Mouse (Mus musculus): ENCODE results near the gene Nos3. TPM values are rescaled to one million over a fixed set of nuclear protein-coding genes. Genes with fewer than 3 reads are reported as not detected.
A peak's percentile ranks its signal among the peaks of the same experiment; 100 is the strongest.

Nos3 gene
- polyA plus RNA-seq, 1 experiment from 2014 or later = 7.0 TPM

GRCm38 (mm10) chr5:24364061-24364460 is 549 bp upstream of the Nos3 start:
- Histone ChIP-seq H3K4me1 (ENCODE audit: control insufficient read depth, insufficient read depth, low read length) (no peaks in the 10 kb centered on the region), H3K27me3 (replicated peaks; ENCODE audit: control insufficient read depth, insufficient read depth, low read length) (no peaks in the 10 kb centered on the region), H3K4me3 (ENCODE audit: low read length) (no peak overlapping the region), H3K36me3 (ENCODE audit: control insufficient read depth, insufficient read depth, low read length) (no peaks in the 10 kb centered on the region), H3K27ac (ENCODE audit: low read length) (no peak overlapping the region), H3K4me2 (ENCODE audit: low read depth, low read length) (no peak overlapping the region), H3K9me3 (ENCODE audit: control insufficient read depth, low read length) (no peaks in the 10 kb centered on the region), H3K9ac (ENCODE audit: low read depth, low read length) (no peak overlapping the region)
- WGBS = 65% methylated on average over 3 of the region's 3 CpGs
- no peak for ATAC-seq

- Histone ChIP-seq H3K9me3 (ENCODE audit: control insufficient read depth, low read length) (no peaks in the 10 kb centered on the region), H3K27ac (ENCODE audit: low read length) (no peak overlapping the region), H3K4me3 (ENCODE audit: low read length) (peak overlapping the region; percentile 20), H3K36me3 (ENCODE audit: control insufficient read depth, insufficient read depth, low read length) (no peaks in the 10 kb centered on the region), H3K4me1 (ENCODE audit: control insufficient read depth, insufficient read depth, low read length) (no peaks in the 10 kb centered on the region), H3K4me2 (ENCODE audit: low read depth, low read length) (no peak overlapping the region), H3K9ac (ENCODE audit: low read depth, low read length) (peak overlapping the region; percentile 21; the same call in 1 of the 2 replicates), H3K27me3 (replicated peaks; ENCODE audit: control insufficient read depth, insufficient read depth, low read length) (no peaks in the 10 kb centered on the region)
- 85% methylated on average over 10 of the region's 10 CpGs for WGBS
- ATAC-seq = no peak
These were observed 353 bp downstream of the Nos3 start for GRCm38 (mm10) chr5:24364963-24365362.

DNA sequence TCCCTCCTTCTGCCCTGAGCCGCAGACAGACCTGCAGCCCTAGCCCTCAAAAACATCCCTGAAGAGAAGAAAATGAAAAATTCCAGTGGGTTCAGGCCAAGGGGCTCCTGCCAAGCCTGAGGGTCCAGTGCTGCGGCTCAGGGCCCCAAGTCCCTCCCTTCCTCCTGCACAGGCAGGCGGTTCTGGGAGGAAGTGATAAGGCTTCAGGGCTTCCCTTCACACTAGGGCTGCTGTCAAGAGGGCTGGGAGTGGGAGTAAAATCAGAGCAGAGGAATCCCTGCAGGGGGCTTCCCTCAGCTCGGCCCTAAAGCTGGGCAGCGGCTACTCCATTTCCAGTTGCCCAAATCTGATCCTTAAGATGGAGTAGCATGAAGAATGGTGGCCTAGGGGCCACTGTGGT is 918 bp downstream of the Nos3 start:
- Histone ChIP-seq H3K27ac (ENCODE audit: low read length) (no peak overlapping the region), H3K4me3 (ENCODE audit: low read length) (no peak overlapping the region), H3K9ac (ENCODE audit: low read depth, low read length) (0 out of 2 replicates have a peak overlapping the region, but pooled peaks have one; percentile 21), H3K36me3 (ENCODE audit: control insufficient read depth, insufficient read depth, low read length) (no peaks in the 10 kb centered on the region), H3K27me3 (replicated peaks; ENCODE audit: control insufficient read depth, insufficient read depth, low read length) (no peaks in the 10 kb centered on the region), H3K9me3 (ENCODE audit: control insufficient read depth, low read length) (no peaks in the 10 kb centered on the region), H3K4me2 (ENCODE audit: low read depth, low read length) (peak overlapping the region; percentile 10; the same call in 1 of the 2 replicates), H3K4me1 (ENCODE audit: control insufficient read depth, insufficient read depth, low read length) (no peaks in the 10 kb centered on the region)
- ATAC-seq = no peak
- WGBS = 33% methylated on average over 5 of the region's 5 CpGs

DNA sequence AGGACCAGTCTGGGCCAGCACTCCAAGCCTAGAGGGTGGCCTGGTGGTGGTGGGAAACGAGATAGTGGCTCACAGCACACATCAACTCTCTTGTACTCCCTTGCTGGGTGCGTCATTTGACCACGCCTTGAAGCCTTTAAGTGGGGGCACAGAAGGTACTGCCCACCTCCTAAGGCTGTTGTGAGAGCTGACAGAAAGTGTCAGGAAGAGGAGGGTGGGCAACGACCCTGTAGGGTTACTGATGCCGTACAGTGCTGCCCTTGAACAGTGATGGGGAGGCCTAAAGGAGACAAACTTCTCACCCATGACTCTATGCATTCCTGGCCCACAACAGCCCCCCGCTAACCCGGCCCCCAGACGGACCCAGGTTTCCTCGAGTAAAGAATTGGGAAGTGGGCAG is 1.8 kb downstream of the Nos3 start:
- Histone ChIP-seq H3K27ac (ENCODE audit: low read length) (no peak overlapping the region), H3K27me3 (replicated peaks; ENCODE audit: control insufficient read depth, insufficient read depth, low read length) (no peaks in the 10 kb centered on the region), H3K4me3 (ENCODE audit: low read length) (no peak overlapping the region), H3K9me3 (ENCODE audit: control insufficient read depth, low read length) (no peaks in the 10 kb centered on the region), H3K4me2 (ENCODE audit: low read depth, low read length) (no peak overlapping the region), H3K9ac (ENCODE audit: low read depth, low read length) (no peak overlapping the region), H3K4me1 (ENCODE audit: control insufficient read depth, insufficient read depth, low read length) (no peaks in the 10 kb centered on the region), H3K36me3 (ENCODE audit: control insufficient read depth, insufficient read depth, low read length) (no peaks in the 10 kb centered on the region)
- no peak for ATAC-seq
- WGBS = 76% methylated on average over 9 of the region's 9 CpGs

DNA sequence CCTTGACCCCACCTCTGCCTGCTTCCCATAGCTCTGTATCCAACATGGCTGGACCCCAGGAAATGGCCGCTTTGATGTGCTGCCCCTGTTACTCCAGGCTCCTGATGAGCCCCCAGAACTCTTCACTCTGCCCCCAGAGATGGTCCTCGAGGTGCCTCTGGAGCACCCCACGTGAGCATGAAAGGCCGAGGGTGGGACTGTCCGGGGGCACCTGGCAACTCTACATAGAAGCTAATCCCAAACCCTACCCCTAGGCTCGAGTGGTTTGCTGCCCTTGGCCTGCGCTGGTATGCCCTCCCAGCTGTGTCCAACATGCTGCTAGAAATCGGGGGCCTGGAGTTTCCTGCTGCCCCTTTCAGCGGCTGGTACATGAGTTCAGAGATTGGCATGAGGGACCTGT is 5.2 kb downstream of the Nos3 start:
- H3K4me2 ChIP-seq (ENCODE audit: low read depth, low read length) = no peak overlapping the region
- H3K4me3 ChIP-seq (ENCODE audit: low read length) = no peak overlapping the region
- no peaks in the 10 kb centered on the region for H3K4me1 ChIP-seq (ENCODE audit: control insufficient read depth, insufficient read depth, low read length)
- ATAC-seq = no peak
- H3K9me3 ChIP-seq (ENCODE audit: control insufficient read depth, low read length) = no peaks in the 10 kb centered on the region
- no peak overlapping the region for H3K9ac ChIP-seq (ENCODE audit: low read depth, low read length)
- no peaks in the 10 kb centered on the region for H3K36me3 ChIP-seq (ENCODE audit: control insufficient read depth, insufficient read depth, low read length)
- H3K27me3 ChIP-seq (replicated peaks; ENCODE audit: control insufficient read depth, insufficient read depth, low read length) = no peaks in the 10 kb centered on the region
- H3K27ac ChIP-seq (ENCODE audit: low read length) = no peak overlapping the region
- WGBS = 90% methylated on average over 9 of the region's 9 CpGs

GRCm38 (mm10) chr5:24373807-24374206 is 9.2 kb downstream of the Nos3 start:
- ATAC-seq = no peak
- H3K9ac ChIP-seq (ENCODE audit: low read depth, low read length) = no peak overlapping the region
- no peaks in the 10 kb centered on the region for H3K36me3 ChIP-seq (ENCODE audit: control insufficient read depth, insufficient read depth, low read length)
- no peaks in the 10 kb centered on the region for H3K4me1 ChIP-seq (ENCODE audit: control insufficient read depth, insufficient read depth, low read length)
- no peak overlapping the region for H3K4me2 ChIP-seq (ENCODE audit: low read depth, low read length)
- no peak overlapping the region for H3K27ac ChIP-seq (ENCODE audit: low read length)
- H3K27me3 ChIP-seq (replicated peaks; ENCODE audit: control insufficient read depth, insufficient read depth, low read length) = no peaks in the 10 kb centered on the region
- 79% methylated on average over 5 of the region's 5 CpGs for WGBS
- H3K9me3 ChIP-seq (ENCODE audit: control insufficient read depth, low read length) = no peaks in the 10 kb centered on the region
- no peak overlapping the region for H3K4me3 ChIP-seq (ENCODE audit: low read length)

DNA sequence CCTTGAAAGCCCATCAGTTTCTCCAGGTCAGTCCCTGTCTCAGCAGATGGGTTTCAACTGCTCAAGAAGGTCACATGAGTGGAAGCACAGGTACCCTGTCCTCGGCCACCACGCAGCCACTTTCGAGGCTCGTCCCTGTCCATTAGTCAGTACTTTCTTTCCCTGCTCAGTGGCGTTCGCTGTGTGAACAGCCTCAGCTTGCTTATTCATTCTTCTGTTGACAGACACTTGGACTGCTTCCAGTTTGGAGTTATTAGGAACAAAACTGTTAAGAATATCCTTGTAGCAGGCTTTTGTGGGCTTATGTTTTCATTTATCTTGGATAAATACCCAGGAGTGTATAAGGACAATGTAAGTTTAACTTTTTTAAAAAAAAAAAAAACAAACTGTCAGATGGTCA is 9.6 kb downstream of the Nos3 start:
- Histone ChIP-seq H3K9me3 (ENCODE audit: control insufficient read depth, low read length) (no peaks in the 10 kb centered on the region), H3K27ac (ENCODE audit: low read length) (no peak overlapping the region)

GRCm38 (mm10) chr5:24374666-24375328 is 10.2 kb downstream of the Nos3 start:
- Histone ChIP-seq H3K9me3 (ENCODE audit: control insufficient read depth, low read length) (no peaks in the 10 kb centered on the region), H3K36me3 (ENCODE audit: control insufficient read depth, insufficient read depth, low read length) (no peaks in the 10 kb centered on the region), H3K9ac (ENCODE audit: low read depth, low read length) (no peak overlapping the region), H3K27ac (ENCODE audit: low read length) (no peak overlapping the region), H3K4me1 (ENCODE audit: control insufficient read depth, insufficient read depth, low read length) (no peaks in the 10 kb centered on the region), H3K4me2 (ENCODE audit: low read depth, low read length) (no peak overlapping the region), H3K4me3 (ENCODE audit: low read length) (no peak overlapping the region), H3K27me3 (replicated peaks; ENCODE audit: control insufficient read depth, insufficient read depth, low read length) (no peaks in the 10 kb centered on the region)
- WGBS = 73% methylated on average over 7 of the region's 7 CpGs
- ATAC-seq = no peak

More for the DNA sequence above, 9.6 kb downstream of the Nos3 start:
- Histone ChIP-seq H3K27me3 (replicated peaks; ENCODE audit: control insufficient read depth, insufficient read depth, low read length) (no peaks in the 10 kb centered on the region), H3K9ac (ENCODE audit: low read depth, low read length) (no peak overlapping the region), H3K36me3 (ENCODE audit: control insufficient read depth, insufficient read depth, low read length) (no peaks in the 10 kb centered on the region), H3K4me3 (ENCODE audit: low read length) (no peak overlapping the region), H3K4me1 (ENCODE audit: control insufficient read depth, insufficient read depth, low read length) (no peaks in the 10 kb centered on the region), H3K4me2 (ENCODE audit: low read depth, low read length) (no peak overlapping the region)
- WGBS = 51% methylated on average over 6 of the region's 6 CpGs
- no peak for ATAC-seq

DNA sequence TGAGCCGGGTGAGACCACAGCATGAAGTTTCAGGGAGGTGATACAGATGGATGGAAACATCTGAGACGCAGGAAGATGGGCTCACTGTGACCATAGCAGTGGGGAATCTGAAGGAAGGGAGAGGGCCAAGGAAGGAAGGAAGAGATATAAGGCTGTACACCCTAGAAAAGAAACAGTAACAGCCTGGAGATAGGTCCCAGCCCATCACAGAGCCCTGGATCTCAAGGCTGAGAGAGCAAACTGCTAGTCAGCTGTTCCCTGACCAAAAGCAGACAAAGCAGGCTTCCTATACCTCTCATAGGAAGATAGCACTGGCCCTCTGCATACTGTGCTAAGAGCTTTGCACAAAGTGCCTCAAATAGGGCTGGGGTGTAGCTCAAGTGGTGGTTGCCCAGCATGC is 14.1 kb downstream of the Nos3 start:
- no peak for ATAC-seq
- Histone ChIP-seq H3K4me3 (ENCODE audit: low read length) (no peak overlapping the region), H3K4me2 (ENCODE audit: low read depth, low read length) (no peak overlapping the region), H3K27ac (ENCODE audit: low read length) (no peak overlapping the region), H3K9me3 (ENCODE audit: control insufficient read depth, low read length) (no peaks in the 10 kb centered on the region), H3K4me1 (ENCODE audit: control insufficient read depth, insufficient read depth, low read length) (peaks cover 6% of the 10 kb centered on the region), H3K36me3 (ENCODE audit: control insufficient read depth, insufficient read depth, low read length) (no peaks in the 10 kb centered on the region), H3K27me3 (replicated peaks; ENCODE audit: control insufficient read depth, insufficient read depth, low read length) (no peaks in the 10 kb centered on the region), H3K9ac (ENCODE audit: low read depth, low read length) (no peak overlapping the region)
- 80% methylated on average over 2 of the region's 2 CpGs for WGBS

- no peaks in the 10 kb centered on the region for H3K36me3 ChIP-seq (ENCODE audit: control insufficient read depth, insufficient read depth, low read length)
- H3K9ac ChIP-seq (ENCODE audit: low read depth, low read length) = 0 out of 2 replicates have a peak overlapping the region, but pooled peaks have one; percentile 19
- H3K27ac ChIP-seq (ENCODE audit: low read length) = no peak overlapping the region
- H3K9me3 ChIP-seq (ENCODE audit: control insufficient read depth, low read length) = no peaks in the 10 kb centered on the region
- no peaks in the 10 kb centered on the region for H3K27me3 ChIP-seq (replicated peaks; ENCODE audit: control insufficient read depth, insufficient read depth, low read length)
- H3K4me1 ChIP-seq (ENCODE audit: control insufficient read depth, insufficient read depth, low read length) = peaks cover 13% of the 10 kb centered on the region
- H3K4me3 ChIP-seq (ENCODE audit: low read length) = no peak overlapping the region
- 58% methylated on average over 4 of the region's 4 CpGs for WGBS
- no peak overlapping the region for H3K4me2 ChIP-seq (ENCODE audit: low read depth, low read length)
- no peak for ATAC-seq
These were observed 14.9 kb downstream of the Nos3 start for GRCm38 (mm10) chr5:24379501-24379900.

Data from intestine, embryonic 16.5 days (tissue).